Mouse (Mus musculus) mammary gland, adult 2 months (tissue): ENCODE data around the gene 6430571L13Rik. TPM values are rescaled to one million over a fixed set of nuclear protein-coding genes. Genes with fewer than 3 reads are reported as not detected.

Experiments used
- polyA plus RNA-seq: library from polyadenylated mRNA; depleted of rRNA; stranded (reverse); fragments of >200 nt; gene quantifications from 2 replicates; pipeline ENCODE4 v1.2.3, GENCODE M21; 2012; ENCODE audit warnings: low replicate concordance; rRNA removed

Gene 6430571L13Rik
- 1.6 and 10.8 TPM in 2 replicates for polyA plus RNA-seq

DNA sequence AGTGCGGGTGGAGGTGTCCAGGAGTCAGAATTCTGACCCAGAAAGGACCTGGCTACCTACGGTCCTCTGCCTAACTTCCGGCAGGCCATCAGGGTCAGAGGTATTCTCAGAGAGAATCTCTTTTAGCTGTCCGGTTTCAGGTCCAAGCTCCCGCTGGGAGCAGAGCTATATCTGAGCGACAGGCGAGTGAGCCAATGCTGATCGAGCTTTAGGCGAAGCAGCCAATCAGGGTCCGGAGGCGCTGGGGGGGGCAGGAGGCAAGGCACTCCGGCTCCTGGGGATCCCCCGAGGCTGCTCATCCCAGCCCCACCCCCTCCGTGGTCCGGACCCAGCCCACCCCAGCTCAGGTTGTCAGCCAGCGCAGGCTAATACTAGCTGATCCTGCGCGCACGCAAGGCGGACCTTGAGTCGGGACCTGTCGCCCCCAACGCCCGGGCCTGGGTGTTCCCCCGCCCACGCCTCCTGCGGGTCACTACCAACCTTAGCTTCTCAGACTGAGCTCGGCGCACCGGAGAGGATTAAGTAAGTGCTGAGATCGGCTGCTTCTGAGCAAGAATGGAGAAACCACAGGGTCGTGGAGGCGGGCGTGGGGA, at the start of gene 6430571L13Rik:
TSS of gene 6430571L13Rik (plus strand) at position 336 of the 593 bp plus-strand sequence.

GRCm38 (mm10) chr9:107296016-107296040, 44.6 kb upstream of the 6430571L13Rik start, which contains the start of gene Cish:
TSS of gene Cish (plus strand) at chr9:107296026.

DNA sequence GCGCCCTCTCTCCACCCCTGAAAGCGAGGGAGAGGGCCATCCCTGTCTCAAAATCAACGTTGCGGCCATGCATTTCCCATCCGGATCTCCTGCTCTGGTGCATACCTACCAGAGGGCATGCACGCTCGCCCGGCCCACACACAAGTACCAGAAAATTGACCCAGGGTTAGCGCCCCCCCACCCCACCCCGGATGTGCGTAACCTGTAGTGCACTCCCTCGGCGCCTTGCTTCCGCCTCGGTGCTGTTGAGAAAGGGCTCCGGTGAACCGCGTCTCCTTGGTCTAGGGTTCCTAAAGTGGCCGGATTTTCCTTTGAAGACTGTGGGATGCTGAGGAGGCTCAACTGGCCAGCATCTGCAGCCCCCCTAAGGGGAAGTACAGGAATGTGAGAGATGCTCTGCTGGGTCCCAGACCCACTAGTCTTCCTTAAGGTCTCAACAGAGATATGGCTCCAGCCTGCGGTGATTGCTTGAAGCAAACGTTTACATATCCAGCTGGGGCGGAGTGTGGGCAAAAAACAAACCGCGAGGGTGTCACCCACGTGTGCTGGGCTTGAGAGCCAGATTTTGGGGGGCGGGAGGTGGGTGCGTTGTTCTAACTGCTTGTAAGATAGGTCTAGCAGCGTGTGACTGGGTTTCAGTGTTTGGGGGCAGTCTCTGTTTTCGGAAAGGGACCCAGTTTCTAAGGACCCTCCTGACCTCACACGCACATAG, 2.1 kb upstream of the 6430571L13Rik start, which contains the start of gene Hemk1:
TSS of gene Hemk1 (minus strand) at position 179 of the 712 bp plus-strand sequence.

DNA sequence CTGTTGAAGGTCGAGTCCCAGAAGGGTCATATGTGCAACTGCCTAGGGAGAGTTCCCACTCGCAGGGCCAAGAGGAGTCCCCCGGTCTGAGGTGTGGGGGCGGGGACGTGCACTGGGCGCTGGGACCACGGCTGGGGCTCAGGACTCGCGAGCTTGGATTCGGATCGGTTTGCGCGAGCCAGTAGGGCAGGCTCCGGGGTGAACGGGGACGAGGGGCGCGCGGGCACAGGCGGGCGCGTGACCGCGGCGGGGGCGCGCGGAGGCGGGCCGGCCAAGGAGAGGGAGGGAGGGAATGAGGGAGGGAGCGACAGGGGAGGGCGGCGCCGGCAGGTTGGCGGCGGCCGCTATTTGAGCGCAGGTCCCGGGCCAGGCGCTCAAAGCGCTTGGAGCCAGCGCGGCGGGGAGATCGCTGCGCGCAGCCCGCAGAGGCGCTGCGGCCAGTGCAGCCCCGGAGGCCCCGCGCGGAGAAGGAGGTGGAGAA, 59.1 kb downstream of the 6430571L13Rik start, which contains the start of gene Cacna2d2:
TSS of gene Cacna2d2 (plus strand) at position 122 of the 481 bp plus-strand sequence.

Other genes starting within 250 kb of the 6430571L13Rik start
- gene Dock3, start 108.7 kb upstream of the 6430571L13Rik start, polyA plus RNA-seq: 0.03 and 0.04 TPM in 2 replicates
- gene Mapkapk3, start 50.7 kb upstream of the 6430571L13Rik start, polyA plus RNA-seq: 40.3 and 58.0 TPM in 2 replicates
- gene Cish, start 44.6 kb upstream of the 6430571L13Rik start, polyA plus RNA-seq: 62.7 and 72.5 TPM in 2 replicates
- gene Hemk1, start 2.3 kb upstream of the 6430571L13Rik start, polyA plus RNA-seq: 25.1 and 54.0 TPM in 2 replicates
- 1.1 TPM in 2 replicates for gene Cacna2d2, start 59.0 kb downstream of the 6430571L13Rik start, polyA plus RNA-seq
- gene Tmem115, start 193.3 kb downstream of the 6430571L13Rik start, polyA plus RNA-seq: 52.8 and 69.9 TPM in 2 replicates
- gene Cyb561d2, start 201.6 kb downstream of the 6430571L13Rik start, polyA plus RNA-seq: 42.9 and 53.0 TPM in 2 replicates
- gene Nprl2, start 201.6 kb downstream of the 6430571L13Rik start, polyA plus RNA-seq: 30.3 and 52.5 TPM in 2 replicates
- 0.27 and 0.43 TPM in 2 replicates for gene Zmynd10, start 206.7 kb downstream of the 6430571L13Rik start, polyA plus RNA-seq
- 27.1 and 27.4 TPM in 2 replicates for gene Rassf1, start 211.0 kb downstream of the 6430571L13Rik start, polyA plus RNA-seq
- gene Tusc2, start 222.7 kb downstream of the 6430571L13Rik start, polyA plus RNA-seq: 71.7 and 73.9 TPM in 2 replicates
- 68.1 and 108 TPM in 2 replicates for gene Hyal2, start 227.3 kb downstream of the 6430571L13Rik start, polyA plus RNA-seq
- gene Hyal1, start 236.3 kb downstream of the 6430571L13Rik start, polyA plus RNA-seq: 13.5 and 19.6 TPM in 2 replicates
- gene Naa80, start 238.3 kb downstream of the 6430571L13Rik start, polyA plus RNA-seq: 95.4 and 131 TPM in 2 replicates
- 2.0 and 3.1 TPM in 2 replicates for gene Hyal3, start 240.2 kb downstream of the 6430571L13Rik start, polyA plus RNA-seq
- 47.1 and 51.8 TPM in 2 replicates for gene Ifrd2, start 247.0 kb downstream of the 6430571L13Rik start, polyA plus RNA-seq